Mouse (Mus musculus) cerebellum, adult 2 months (tissue): Measurements from ENCODE around the gene Pard3b. TPM values are rescaled to one million over a fixed set of nuclear protein-coding genes. Genes with fewer than 3 reads are reported as not detected.

Experiments used
- DNase-seq, 2 experiments: peaks; one replicate each; pipeline ENCODE4 v3.0.0; 2021
- H3K27ac ChIP-seq: fragments of 200-500 bp; 2 replicates; pipeline ENCODE4 v1.5.1; 2012; ENCODE audit warnings: low read length, control low read depth, inconsistent platforms; ENCODE audit not compliant: insufficient read depth
- H3K27me3 ChIP-seq: fragments of 200-500 bp; 2 replicates; pipeline ENCODE4 v1.6.1; 2012; ENCODE audit warnings: inconsistent platforms, mild to moderate bottlenecking, low read length, moderate library complexity; ENCODE audit not compliant: control insufficient read depth, insufficient read depth
- H3K4me1 ChIP-seq: fragments of 200-500 bp; 2 replicates; pipeline ENCODE4 v1.6.1; 2011; ENCODE audit warnings: low read length; ENCODE audit not compliant: control insufficient read depth, insufficient read depth
- H3K4me3 ChIP-seq: fragments of 200-500 bp; replicated peaks from 2 replicates; pipeline ENCODE3; 2011; ENCODE audit warnings: mild to moderate bottlenecking, low read depth, low read length, control low read depth; ENCODE audit not compliant: insufficient read depth
- CTCF ChIP-seq: fragments of 200-500 bp; IDR thresholded peaks from 2 replicates; pipeline ENCODE4 v1.5.1; 2011; ENCODE audit warnings: low read depth, mild to moderate bottlenecking, control low read depth, low read length, moderate library complexity, borderline replicate concordance; ENCODE audit not compliant: insufficient read depth
- POLR2A ChIP-seq: fragments of 200-500 bp; IDR thresholded peaks from 2 replicates; pipeline ENCODE4 v1.6.1; 2011; ENCODE audit warnings: low read length, control low read depth, borderline replicate concordance; ENCODE audit not compliant: insufficient read depth
- WGBS: fragments of 180-500 bp; shearing (Covaris S2); methylation state at CpG from one replicate; pipeline ENCODE4 v1.1.7; 2018; 5-methylcytosine and 5-hydroxymethylcytosine counted together
- polyA plus RNA-seq: library from polyadenylated mRNA; depleted of rRNA; stranded (reverse); fragments of >200 nt; gene quantifications from 2 replicates; pipeline ENCODE4 v1.2.3, GENCODE M21; 2012

Pard3b gene
- polyA plus RNA-seq, 1 experiment, result 1.3 TPM

GRCm38 (mm10) chr1:62374427-62375050, 735.9 kb downstream of the Pard3b start:
- DNase-seq, result no peak
- Histone ChIP-seq H3K27me3 (no peaks in the 10 kb centered on the region), H3K4me3 (no peak overlapping the region), H3K27ac (no peak overlapping the region), H3K4me1 (no peaks in the 10 kb centered on the region)
- TF ChIP-seq POLR2A, result no peak
- no peak for TF ChIP-seq CTCF
- WGBS, result 91% methylated on average over 7 of the region's 7 CpGs

GRCm38 (mm10) chr1:62378335-62378734, 739.7 kb downstream of the Pard3b start:
- no peaks in the 10 kb centered on the region for H3K27me3 ChIP-seq
- no peak overlapping the region for H3K4me3 ChIP-seq

GRCm38 (mm10) chr1:62382807-62383514, 744.3 kb downstream of the Pard3b start:
- Histone ChIP-seq H3K4me3 (no peak overlapping the region), H3K27me3 (no peaks in the 10 kb centered on the region), H3K27ac (no peak overlapping the region), H3K4me1 (no peaks in the 10 kb centered on the region)
- no peak for DNase-seq
- 81% methylated on average over 14 of the region's 14 CpGs for WGBS
- TF ChIP-seq POLR2A, result no peak
- no peak for TF ChIP-seq CTCF

More at GRCm38 (mm10) chr1:62378335-62378734, 739.7 kb downstream of the Pard3b start:
- no peak for TF ChIP-seq CTCF
- no peak for TF ChIP-seq POLR2A
- Histone ChIP-seq H3K4me1 (no peaks in the 10 kb centered on the region), H3K27ac (no peak overlapping the region)
- WGBS, result 90% methylated on average over 4 of the region's 4 CpGs
- no peak for DNase-seq

- WGBS, result 78% methylated on average over 1 of the region's 1 CpGs
- H3K27me3 ChIP-seq, result no peaks in the 10 kb centered on the region
These were observed 745.6 kb downstream of the Pard3b start for GRCm38 (mm10) chr1:62384241-62384640.

GRCm38 (mm10) chr1:62388013-62388412, 749.4 kb downstream of the Pard3b start:
- Histone ChIP-seq H3K4me1 (no peaks in the 10 kb centered on the region), H3K27ac (no peak overlapping the region), H3K27me3 (no peaks in the 10 kb centered on the region), H3K4me3 (no peak overlapping the region)
- 90% methylated on average over 4 of the region's 4 CpGs for WGBS
- no peak for DNase-seq
- TF ChIP-seq CTCF (no peak), POLR2A (no peak)

More at GRCm38 (mm10) chr1:62384241-62384640, 745.6 kb downstream of the Pard3b start:
- Histone ChIP-seq H3K4me3 (no peak overlapping the region), H3K4me1 (no peaks in the 10 kb centered on the region), H3K27ac (no peak overlapping the region)
- DNase-seq, result no peak
- TF ChIP-seq CTCF (no peak), POLR2A (no peak)

GRCm38 (mm10) chr1:62392863-62393262, 754.2 kb downstream of the Pard3b start:
- no peaks in the 10 kb centered on the region for H3K27me3 ChIP-seq
- DNase-seq, result no peak
- no peak overlapping the region for H3K4me3 ChIP-seq
- no peak overlapping the region for H3K27ac ChIP-seq
- no peak for TF ChIP-seq POLR2A
- TF ChIP-seq CTCF, result no peak
- 71% methylated on average over 4 of the region's 4 CpGs for WGBS
- no peaks in the 10 kb centered on the region for H3K4me1 ChIP-seq

GRCm38 (mm10) chr1:62394555-62394954, 755.9 kb downstream of the Pard3b start:
- 75% methylated on average over 3 of the region's 3 CpGs for WGBS
- DNase-seq, result no peak
- H3K27me3 ChIP-seq, result no peaks in the 10 kb centered on the region

GRCm38 (mm10) chr1:62398261-62398660, 759.6 kb downstream of the Pard3b start:
- TF ChIP-seq POLR2A (no peak), CTCF (no peak)
- Histone ChIP-seq H3K4me1 (no peaks in the 10 kb centered on the region), H3K4me3 (no peak overlapping the region), H3K27me3 (no peaks in the 10 kb centered on the region), H3K27ac (no peak overlapping the region)
- DNase-seq, result no peak
- WGBS, result 31% methylated on average over 3 of the region's 3 CpGs

More at GRCm38 (mm10) chr1:62394555-62394954, 755.9 kb downstream of the Pard3b start:
- no peak for TF ChIP-seq POLR2A
- TF ChIP-seq CTCF, result no peak
- Histone ChIP-seq H3K4me1 (no peaks in the 10 kb centered on the region), H3K4me3 (no peak overlapping the region), H3K27ac (no peak overlapping the region)
